Mouse (Mus musculus): ENCODE measurements around the gene Uba2. TPM values are rescaled to one million over a fixed set of nuclear protein-coding genes. Genes with fewer than 3 reads are reported as not detected.

Uba2 gene
- total RNA-seq (2023) = 100 to 1,000 TPM; 105 to 107 TPM

DNA sequence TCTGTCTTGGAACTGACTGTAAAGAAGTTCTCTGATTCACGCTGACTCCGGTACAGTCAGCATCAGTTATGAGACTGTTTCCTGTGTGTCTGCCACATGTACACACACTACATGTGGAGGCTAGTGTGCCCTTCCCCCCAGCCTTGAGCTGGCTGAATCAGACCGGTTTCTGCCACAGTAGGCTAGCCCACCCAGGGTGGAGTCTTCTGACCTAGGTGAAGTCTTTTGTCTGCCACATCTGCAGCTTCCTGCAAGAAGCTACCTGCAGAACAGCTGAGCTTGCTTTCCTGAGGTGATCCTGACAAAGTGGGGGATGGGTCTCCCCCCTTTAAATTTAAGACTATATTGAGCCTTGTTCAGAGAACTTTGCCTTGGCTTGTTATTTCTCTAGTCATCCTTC is at the start of gene Uba2:
Uba2 (minus strand) TSS at position 146 of the 400 bp plus-strand sequence.

DNA sequence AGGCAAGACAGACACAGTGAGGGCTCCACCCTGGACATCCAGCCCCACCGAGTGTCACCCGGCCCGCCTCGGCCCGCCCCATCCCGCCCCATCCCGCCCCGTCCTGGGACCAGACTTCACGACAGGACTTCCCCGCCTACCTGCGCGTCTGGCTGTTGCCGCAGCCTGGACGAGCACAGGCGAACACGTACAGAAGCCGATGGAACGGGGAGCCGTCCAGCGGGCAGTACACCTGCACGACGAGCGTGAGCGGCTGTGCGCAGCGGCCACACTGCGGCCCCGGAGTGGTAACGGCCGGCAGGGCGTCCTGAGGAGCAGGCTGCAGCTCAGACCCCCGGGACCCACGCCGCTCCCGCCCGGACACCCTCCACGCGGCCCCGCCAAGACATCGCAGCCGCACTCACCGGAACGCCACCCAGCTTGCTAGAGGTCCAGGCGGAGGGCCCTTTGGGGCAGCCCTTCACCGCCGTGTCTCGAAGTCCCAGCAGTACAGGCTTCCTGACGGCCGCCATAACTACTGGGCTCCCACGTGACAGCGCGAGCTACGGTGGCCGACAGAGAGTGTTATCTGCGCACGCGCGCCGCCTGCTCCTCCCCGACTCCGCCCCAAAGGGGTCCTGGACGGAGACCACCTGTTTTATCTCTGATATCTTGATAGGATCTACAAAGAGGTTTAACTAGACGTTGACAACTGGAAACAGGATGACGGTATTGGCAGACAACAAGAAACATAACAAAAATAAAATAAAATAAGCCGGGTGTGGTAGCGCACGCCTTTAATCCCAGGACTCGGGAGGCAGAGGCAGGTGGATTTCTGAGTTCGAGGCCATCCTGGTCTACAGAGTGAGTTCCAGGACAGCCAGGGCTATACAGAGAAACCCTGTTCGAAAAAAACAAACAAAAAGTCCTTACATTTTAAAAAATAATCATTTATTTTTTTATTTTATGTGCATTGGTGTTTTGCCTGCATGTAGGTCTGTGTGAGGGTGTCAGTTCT is 27.0 kb upstream of the Uba2 start, which contains the start of gene Pdcd2l:
Pdcd2l (minus strand) TSS at position 530 of the 997 bp plus-strand sequence.

DNA sequence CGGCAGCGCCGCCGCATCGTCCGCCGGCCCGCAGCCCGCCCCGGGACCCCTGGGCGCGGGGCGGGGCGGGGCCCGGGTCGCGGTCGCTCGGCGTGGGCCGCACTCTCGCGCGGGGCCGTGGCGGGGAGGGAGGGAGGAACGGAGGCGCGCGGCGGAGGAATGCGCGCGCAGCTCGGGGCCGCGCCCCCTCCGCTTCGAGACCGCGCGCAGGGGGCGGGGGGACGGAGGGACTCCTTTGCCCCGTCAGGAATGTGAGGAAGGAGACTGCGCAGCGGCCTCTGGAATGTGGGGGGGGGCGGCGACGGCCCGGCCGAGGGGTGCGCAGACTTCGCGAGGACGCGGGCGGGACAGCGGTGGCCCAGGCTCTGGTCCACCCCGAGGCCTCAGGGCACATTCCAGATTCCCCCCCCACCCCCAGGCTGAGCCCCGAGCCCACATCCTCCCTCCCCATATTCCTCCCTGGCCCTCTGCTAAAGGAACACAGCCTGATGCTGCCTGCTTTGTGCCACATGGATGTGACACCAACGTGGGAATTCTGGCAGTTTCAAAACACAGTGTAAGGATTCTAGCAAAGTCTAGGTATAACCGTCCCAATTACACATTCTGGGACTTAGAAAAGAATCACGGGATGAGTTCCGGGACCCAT is 36.2 kb downstream of the Uba2 start, which contains the start of gene Wtip:
Wtip (minus strand) TSS at position 152 of the 646 bp plus-strand sequence.

DNA sequence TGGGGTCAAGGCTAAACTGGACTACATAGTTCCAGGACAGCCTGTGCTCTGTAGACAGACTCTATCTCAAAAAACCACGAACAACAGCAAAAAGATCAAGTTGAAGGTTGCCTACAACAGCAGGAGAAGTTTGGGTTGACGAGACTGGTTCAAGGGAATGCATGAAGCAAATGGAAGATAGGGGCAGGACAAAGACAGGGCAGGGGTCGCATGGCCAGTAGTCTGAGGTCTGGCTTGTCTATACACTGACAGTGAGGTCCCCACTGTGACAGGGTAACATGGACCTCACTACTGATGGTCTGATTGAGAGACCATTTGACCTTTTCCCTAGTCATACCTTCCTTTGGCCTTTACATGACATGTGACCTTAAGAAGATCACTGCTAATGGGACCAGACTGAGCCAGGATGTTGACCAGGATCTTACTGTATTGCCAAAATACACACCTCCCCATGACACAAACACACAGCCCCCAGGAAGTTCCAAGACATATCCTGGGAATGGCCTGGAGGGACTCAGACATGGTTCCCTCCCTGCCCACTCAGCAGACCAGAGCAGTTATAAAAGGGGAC is 74.4 kb downstream of the Uba2 start, which contains the start of gene Scgb1b30:
Scgb1b30 (plus strand) TSS at position 521 of the 571 bp plus-strand sequence.

Other genes with a start within 250 kb of the Uba2 start
- gene Scgb2b26, start 224.6 kb downstream of the Uba2 start, total RNA-seq (2023) = not detected
- gene Scgb2b27, start 155.7 kb downstream of the Uba2 start, total RNA-seq (2023) = not detected
- gene Scgb1b27, start 148.1 kb downstream of the Uba2 start, total RNA-seq (2023) = not detected
- not detected for gene Scgb1b30, start 74.2 kb downstream of the Uba2 start, total RNA-seq (2023)
- gene Wtip, start 36.3 kb downstream of the Uba2 start, total RNA-seq (2023) = not detected
- 10 to 100 TPM; 41.1 to 44.9 TPM for gene Pdcd2l, start 27.1 kb upstream of the Uba2 start, total RNA-seq (2023)
- gene Gpi1, start 60.7 kb upstream of the Uba2 start, total RNA-seq (2023) = 100 to 1,000 TPM; 252 to 296 TPM
- gene Gm6096, start 81.4 kb upstream of the Uba2 start, total RNA-seq (2023) = not detected
- 10 to 100 TPM; 69.2 to 75.1 TPM for gene 4931406P16Rik, start 144.0 kb upstream of the Uba2 start, total RNA-seq (2023)
- 100 to 1,000 TPM; 190 to 208 TPM for gene Lsm14a, start 223.7 kb upstream of the Uba2 start, total RNA-seq (2023)

All from B cell, adult 67 days (primary cell).